Mouse (Mus musculus): ENCODE measurements at regions not wholly inside any gene's neighbourhood (a gene's known extent, or its start where the extent isn't known, plus 50 kb on each side); places are given as distances from the start of the nearest gene placed in this dataset.
"Not testable (repeated sequence)": the region's sequence is repeated elsewhere in the genome, so short reads cannot be mapped to it uniquely, and the experiment has no call there.

GRCm38 (mm10) chr12:29395401-29395982 lies 132.7 kb upstream of the Myt1l start:
- DNase-seq: no peak

- DNase-seq: no peak
These were observed 123.8 kb upstream of the Myt1l start for GRCm38 (mm10) chr12:29404434-29404833.

- DNase-seq: no peak
These were observed 118.7 kb upstream of the Myt1l start for GRCm38 (mm10) chr12:29409336-29410055.

GRCm38 (mm10) chr12:29433936-29434335 lies 94.2 kb upstream of the Myt1l start:
- DNase-seq: no peak

- no peak for DNase-seq
These were observed 88.7 kb upstream of the Myt1l start for GRCm38 (mm10) chr12:29439343-29440019.

GRCm38 (mm10) chr12:29465201-29465600 lies 63.0 kb upstream of the Myt1l start:
- DNase-seq: not testable (repeated sequence)

Measured in thymus, postnatal 36 days (tissue).